Mouse (Mus musculus): Measurements from ENCODE around the gene Stx3. TPM values are rescaled to one million over a fixed set of nuclear protein-coding genes. Genes with fewer than 3 reads are reported as not detected.

The Stx3 gene
- 1 to 10 TPM; 1.0 to 1.6 TPM for total RNA-seq (2021)
- long read RNA-seq, experiment 1, partial matches to known transcripts, result 0 of 2 reads
- long read RNA-seq, experiment 1, other reads (novel, unspliced or antisense), result 0 of 2 reads
- long read RNA-seq, experiment 2, result 0 reads

DNA sequence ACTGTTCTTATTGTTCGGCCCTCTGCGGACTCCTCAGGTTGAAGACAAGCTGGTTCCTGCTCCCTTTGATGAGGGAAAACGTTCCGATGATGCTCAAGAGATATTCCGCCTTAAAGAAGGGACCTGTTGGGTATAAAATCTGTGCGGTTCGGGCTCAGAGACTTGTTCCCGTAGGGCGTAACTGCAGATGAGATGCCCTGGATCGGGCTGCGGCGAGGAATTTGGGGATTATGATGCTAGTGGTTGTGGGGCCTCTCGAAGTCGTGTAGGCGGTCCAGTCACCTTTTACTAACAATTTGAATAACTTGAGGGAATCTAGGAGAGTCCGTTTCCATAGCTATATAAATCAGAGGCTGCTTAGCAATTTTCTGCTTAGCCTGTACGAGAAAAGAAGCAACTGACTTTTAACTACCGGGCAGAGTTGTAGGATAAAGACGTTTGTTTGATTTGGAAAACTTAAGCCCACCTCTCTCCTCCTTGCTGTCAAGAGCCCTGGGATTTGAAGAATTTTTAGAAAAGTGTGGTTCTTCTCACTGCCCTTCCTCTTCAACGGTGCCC, at the start of gene Stx3:
TSS of gene Stx3 (minus strand) at position 261 of the 558 bp plus-strand sequence.
- no peak for DNase-seq

DNA sequence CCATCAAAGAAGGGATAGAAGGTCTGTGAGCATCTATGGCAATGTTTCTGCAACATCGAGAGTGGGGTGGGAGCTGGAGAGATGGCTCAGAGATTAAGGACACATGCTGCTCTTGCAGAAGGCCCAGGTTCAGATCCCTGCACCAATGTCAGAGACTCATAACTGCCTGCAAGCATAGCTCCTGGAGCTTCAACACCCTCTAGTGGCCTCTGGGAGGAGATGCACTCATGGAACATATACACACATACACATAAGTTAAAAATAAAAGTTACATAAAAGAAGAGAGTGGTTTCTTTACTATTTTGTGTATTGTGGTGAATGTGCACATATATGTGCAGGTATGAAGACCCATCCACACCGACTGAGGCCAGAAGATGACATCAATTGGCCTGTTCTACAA, 48.6 kb upstream of the Stx3 start:
- no peak for DNase-seq

DNA sequence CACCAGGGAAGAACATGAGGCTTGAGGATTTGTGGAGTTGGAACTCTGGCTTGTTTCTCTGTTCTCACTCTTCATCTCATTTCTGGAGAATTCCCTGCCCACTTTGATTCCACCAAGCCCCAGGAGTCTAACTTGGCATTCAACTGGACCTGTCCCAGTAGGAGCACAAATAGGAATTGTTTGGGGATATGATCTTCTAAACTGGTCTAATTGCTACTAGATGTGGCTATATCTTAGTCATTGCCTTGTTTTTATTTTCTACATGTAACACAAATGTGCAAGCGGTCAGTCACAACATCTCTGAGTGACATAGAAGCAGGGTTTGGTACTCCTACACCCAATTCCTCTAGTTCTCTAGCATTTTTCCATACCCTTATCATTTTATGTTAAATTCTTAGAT, 41.8 kb upstream of the Stx3 start, which contains the start of gene Olfr1418:
TSS of gene Olfr1418 (minus strand) at position 101 of the 400 bp plus-strand sequence.
- no peak for DNase-seq

DNA sequence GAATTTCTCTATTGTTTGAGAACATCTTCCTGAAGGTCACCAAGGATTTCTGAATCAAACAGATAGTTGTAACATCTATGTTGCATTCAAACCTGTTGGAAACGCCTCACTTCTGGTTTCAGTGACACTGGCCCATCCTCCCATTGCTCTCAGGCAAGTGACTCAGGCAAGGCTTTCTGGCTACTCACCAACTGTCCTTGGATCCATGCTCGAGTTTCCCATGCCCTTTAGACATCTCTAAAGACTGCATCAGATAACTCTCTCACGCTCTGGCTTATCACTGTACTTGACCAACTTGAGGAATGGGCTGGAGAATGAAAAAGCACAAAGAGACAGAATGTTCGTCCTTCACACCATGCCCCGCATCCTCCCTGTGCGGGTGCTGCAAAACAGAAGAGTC, 37.3 kb upstream of the Stx3 start:
- no peak for DNase-seq

DNA sequence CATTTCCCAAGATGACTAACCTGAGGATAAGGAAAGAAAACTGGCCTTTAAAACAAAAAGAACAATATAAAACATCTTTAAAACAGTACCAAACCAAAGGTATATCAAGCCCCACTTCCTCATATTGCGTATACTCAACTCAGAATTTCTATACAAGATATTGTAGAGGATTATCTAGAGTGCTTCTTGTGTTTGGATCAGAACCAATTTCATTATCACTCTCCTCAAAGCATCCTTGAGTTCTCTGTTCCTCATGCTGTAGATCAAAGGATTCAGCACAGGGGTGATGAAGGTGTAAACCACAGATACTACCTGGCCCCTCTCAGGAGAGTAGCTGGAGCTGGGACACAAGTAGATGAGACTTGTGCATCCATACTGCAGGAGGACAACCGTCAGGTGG, 35.6 kb upstream of the Stx3 start:
- no peak for DNase-seq

DNA sequence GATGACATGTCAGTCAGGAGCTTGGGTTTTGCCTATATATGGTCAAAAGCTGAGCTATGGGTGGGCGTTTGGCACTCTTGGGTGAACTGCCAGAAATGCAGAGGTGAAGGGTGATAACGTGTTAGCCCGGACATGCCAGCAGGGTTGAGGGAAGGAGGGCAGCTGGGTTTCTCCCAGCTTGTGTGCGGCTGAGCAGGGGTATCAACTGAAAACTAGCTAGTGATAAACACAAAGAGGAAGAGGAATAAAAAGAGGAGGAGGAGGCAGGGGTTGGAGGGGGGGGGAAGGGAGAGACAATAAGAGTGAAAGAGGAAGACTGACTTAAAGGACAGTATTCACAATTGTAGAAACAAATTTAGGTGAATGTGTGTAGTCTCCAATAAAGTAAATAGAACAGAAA, 33.4 kb upstream of the Stx3 start:
- DNase-seq, result no peak

DNA sequence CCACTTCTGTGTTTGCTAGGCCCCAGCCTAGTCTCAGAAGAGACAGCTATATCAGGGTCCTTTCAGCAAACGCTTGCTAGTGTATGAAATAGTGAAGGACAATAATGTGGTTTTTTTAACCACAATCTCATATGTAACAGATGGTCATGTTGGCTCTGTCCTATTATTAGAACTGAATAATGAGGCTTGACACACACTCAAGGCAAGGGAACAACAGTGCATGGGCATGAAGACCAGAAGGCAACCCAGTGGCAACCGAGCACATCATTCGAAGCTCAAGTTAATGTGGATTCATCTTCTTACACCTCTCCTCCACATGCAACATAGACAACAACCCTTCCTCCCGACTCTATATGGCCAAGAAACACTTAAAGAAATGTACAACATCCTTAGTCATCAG, 27.1 kb upstream of the Stx3 start:
- DNase-seq, result no peak

DNA sequence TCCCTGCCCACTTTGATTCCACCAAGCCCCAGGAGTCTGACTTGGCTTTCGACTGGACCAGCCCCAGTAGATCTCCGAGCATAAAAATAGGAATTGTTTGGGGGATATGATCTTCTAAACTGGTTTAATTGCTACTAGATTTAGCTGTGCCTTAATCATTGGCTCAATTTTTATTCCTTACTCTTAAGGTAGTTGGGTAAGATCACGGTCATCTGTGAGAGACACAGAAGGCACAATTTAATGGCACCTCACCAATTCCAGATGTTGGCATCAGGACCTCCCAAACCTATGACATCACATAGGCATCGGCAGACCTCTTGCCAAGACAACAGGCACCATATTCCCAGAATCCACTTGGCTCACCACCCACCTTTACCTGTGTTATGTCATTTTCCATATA, 19.9 kb upstream of the Stx3 start, which contains the start of gene Olfr1417:
TSS of gene Olfr1417 (minus strand) at position 101 of the 400 bp plus-strand sequence.
- DNase-seq, result no peak

DNA sequence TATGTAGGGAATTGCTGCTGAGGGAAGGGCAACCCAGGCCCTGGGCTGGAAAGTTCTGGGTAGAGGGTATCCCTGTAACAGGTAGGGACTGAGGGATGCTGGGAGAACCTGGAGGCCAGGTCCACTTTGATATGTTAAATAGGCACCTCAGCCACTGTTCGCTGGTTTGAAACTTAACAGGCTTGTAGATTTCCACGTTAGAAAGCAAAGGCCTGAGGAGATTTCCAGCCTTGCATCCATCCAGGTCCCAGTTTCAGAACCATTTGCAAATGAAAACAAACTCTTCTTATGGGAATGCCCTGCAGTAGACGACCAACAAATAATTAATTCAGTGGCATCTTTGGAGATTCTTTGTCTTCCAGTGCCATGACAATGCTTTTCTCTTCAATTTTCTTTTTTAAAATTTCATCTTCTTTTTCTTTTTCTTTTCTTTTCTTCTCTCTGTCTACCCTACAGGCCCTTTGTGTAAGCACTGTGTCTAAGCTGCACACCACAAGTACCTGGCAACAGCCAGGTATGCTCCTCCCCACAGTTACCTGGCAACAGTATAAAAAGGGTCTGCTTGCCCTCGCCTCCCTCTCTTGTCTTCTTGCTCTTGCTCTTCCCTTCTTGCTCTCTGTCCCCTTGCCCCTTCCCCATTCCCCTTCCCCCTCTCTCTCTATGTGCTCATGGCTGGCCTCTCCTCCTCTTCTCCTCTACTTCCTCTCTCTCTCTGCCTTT, 4.3 kb upstream of the Stx3 start:
- no peak for DNase-seq

DNA sequence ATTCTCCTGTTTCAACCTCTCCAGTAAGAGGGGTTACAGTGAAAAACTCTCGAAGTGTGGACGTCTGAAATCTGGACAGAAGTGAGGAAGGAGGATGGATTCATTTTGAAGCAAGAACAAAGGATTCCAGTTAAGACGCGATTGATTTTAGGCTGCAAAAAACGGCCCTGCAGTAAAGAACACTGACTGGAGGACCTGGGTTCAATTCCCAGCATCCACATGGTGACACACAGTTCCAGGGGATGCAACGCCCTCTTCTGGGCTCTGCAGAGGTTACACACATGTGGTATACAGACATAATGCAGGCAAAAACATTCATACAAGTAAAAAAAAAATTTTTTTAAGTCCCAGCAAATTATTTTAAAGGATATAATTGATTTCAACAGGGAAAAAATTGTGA, 1.0 kb upstream of the Stx3 start:
- DNase-seq, result no peak

DNA sequence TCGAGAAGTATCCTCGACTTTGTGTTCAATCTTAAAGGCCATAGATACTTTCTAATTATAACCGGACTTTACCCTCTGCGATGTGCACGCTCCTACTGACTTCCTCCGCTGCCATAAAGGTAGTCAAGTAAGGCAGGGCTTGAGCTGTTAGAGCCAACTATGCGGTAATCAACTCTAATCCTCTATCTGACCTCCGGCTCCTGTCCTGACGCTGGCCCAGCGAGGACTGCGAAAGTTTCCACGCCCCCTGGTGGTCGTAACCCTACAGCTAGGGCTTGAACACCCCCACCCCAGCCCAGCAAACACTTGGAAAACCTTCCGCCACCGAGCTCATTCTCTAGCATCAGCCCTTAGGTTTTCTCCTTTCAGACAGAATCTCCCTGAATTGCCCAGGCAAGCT, 597 bp upstream of the Stx3 start:
- DNase-seq, result peak; percentile 56

DNA sequence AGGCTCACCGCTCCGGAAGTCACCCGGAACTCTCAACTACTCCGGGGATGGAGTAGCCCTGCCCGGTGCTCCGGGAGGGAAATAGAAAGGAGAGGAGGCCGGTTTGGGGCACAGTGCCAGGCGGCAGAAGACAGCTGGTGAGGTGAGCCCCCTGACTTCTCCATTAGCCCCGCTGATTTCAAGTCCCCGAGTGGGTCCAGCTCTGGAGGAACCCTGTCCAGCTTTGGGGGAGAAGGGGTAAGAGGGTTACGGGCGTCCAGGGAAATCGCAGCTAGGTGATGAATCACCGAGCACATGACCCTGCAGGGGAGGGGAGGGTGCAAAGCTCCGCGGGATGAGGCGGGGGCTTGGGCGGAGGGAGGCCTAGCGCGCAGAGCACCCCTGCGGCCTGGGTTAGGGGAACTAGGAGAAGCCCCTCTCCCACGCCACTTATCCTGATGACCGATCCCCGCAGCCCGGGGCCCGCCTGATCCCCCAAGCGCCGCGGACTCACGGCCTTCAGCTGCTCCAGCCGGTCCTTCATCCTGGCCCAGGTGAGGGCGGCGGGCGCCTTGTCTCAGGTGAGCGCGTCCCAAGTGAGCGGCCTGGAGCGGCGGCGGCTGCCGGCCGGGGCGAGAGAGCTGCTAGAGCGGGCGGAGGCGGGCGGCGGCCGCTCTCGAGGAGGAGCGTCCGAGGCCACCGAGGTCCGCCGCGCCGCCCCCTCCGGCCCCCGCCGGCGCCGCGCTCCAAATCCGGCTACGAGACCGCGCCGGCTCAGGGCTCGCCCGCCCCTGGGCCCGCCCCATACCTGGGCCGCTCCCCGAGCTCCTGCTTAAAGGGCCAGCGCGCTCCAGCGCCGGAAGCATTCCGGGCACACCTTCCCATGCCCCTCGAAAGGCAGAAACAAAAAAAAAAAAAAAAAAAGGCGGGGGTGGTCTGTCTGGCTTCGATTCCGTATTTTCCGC, 732 bp downstream of the Stx3 start:
- DNase-seq, result peak; percentile 59

DNA sequence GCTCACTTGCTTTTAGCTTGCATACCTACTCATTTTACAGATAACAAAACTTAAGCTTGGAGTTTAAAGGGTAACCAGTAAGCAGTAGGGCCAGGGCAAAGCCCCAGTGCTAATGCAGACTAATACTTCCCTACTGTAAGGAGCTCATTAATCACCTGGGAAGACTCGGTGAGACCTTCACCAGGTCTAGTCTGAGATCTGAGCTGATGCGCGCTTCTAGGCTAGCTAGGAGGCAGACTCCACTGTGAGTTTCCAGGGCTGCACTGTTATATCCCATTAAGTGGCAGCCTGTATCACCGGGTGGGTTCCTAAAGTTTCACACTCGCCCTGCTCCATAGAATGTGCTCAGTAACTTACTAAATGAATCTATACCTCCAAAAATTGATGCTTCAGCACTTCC, 1.6 kb downstream of the Stx3 start:
- no peak for DNase-seq

DNA sequence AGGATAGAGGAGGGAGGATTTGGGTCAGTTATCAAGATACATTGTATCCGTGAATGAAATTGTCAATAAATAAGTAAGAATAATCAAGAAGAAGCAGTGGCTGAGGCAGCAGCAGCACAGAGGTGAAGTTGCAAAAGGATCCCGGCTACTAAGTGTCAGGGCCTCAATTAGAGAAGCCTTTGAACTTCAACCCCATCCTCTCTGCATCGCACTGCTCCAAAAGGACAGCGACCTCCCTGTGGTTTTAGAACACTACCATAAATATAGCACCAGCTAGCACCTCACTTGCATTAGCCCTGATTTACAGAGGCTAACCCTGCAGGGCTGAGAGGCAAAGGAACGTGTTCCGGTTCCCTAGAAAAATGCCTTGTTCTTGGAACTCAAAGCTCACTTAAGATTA, 2.5 kb downstream of the Stx3 start:
- no peak for DNase-seq

DNA sequence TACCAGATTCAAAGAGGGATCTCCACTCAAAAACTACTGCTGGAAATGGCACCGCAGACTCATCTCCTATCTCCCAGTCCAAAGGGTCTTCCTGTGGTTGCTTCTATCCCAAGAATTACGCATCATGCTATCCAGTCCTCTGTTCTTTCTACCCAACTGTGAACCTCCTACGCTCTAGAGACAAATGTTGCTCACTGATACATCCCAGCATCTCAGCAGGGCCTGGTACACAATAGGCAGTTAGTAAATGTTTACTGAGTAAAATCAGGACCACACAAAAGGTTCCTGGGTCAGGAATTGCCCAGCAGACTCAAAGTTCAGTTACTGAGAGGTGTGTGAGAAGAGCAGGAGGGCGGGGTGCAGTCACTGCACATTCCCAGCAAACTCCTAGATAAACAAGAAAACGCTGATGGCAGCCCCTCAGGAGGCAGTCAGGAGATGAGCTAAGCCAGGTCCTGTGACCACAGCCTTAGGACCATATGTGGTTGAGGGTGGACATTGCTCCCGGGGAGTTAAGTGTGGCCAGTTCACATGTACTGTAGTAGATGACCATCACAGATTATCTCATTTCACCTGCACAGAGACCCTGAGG, 4.4 kb downstream of the Stx3 start:
- no peak for DNase-seq

DNA sequence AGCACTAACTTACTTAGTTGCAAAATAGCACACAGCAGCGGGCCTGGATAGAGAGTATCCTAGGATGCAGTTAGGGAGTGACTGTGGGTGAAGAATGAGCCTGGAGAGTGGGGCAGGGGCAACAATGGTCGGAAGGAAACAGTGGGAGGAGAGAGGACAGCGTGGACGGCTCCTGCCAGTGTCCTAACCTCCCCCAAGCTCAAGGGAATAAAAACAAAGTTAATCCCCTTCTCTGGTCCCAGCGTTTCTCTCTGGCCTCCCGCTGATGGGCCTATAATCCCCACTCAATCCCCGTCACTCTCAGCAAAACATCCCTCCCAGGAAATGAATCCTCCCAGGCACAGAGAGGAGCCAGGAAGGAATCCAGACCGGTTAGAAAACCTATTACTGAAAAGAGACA, 5.6 kb downstream of the Stx3 start:
- DNase-seq, result peak; percentile 13

DNA sequence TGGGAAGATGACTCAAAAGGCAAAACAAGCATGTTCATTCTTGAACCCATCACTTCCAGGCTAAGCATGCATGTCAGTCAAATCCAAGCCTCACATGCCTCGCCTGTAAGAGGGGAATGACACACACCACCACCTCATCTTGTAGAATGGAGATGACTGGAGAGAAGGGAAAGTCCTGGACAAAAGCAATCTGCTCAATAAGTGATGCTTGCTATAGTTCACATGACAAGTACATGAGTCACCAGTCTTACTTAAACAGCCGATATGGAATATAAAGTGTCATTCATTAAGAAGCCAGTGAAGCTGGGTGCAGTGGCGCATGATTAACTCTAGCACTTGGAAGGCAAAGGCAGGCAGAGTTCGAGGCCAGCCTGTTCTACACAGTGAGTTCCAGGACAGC, 6.1 kb downstream of the Stx3 start:
- no peak for DNase-seq

DNA sequence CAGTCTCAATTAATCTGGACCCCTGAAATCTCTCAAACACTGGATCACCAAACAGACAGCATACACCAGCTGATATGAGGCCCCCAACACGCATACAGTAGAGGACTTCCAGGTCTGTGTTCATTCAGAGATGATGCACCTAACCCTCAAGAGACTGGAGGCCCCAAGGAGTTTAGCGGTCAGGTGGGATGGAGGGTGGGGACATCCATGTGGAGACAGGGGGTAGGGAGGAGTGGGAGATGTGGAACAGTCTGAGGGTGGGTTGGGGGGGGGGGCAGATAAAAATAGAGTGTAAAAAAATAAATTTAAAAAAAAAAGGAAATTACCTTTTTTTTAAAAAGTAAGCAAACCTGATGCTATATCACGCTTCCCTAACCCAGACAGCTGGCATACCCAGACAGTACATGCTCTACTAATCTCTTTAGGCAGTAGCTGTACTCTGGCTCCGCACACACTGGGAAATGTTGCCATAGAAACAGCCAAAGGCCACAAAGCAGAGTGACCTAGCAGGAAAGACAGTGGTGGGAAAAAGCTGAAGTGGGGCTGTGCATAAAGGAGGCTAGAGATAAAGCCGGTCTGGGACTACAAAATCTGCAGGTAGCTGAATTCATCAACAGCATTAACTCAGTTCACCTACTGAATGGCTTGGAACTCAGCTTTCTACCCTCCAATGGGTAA, 7.4 kb downstream of the Stx3 start:
- no peak for DNase-seq

DNA sequence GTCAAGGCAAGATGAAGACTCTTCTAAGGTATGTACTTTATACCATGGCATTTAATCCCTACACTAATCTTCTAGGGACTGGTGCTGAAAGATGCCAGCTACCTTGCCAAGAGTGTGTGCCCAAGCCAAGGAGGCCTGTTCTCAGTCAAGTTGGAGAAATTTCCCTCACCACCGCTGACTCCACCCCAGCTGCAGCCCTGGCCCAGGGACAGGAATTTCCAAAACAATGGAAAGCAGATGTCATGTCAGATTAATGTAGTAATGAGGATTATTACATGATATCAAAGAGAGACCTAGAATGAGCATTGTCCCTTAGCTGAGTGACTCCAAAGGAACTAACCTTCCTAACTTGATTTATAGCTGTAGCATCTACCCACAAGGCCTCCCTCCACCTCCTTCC, 8.3 kb downstream of the Stx3 start:
- DNase-seq, result peak; percentile 15

DNA sequence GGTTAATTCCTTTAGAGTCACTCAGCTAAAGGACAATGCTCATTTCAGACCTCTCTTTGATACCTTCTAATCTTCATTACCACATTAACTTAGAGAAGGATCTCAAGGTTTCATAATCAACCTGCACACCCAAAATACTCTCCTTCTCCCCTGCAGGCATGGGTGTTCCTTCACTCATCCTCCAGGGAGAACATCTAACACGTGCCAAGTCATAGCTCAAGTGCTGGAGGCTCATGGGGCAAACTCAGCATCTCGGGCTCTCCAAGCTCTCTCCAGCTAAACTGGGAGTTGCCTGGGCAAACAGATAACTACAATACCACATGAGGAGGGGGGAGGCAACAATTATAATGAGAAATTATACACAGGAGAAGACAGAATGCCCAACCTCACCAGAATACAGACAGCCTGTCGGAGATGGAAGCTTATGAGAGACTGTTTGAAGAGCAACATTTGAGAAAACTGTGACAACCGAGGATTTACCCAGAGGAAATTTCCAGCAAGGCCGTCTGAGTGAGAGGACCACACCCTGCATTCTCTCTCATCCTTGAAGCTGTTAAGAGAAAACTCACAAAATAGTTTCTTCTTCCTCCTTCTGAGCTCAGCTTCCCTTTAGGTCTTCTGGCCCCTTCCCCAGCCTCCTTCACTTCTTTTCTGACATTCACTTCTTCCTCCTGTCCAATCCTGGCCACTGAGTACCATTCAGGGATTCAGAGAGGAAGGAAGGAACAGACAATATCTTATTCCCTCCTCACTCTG, 9.0 kb downstream of the Stx3 start:
- DNase-seq, result no peak

DNA sequence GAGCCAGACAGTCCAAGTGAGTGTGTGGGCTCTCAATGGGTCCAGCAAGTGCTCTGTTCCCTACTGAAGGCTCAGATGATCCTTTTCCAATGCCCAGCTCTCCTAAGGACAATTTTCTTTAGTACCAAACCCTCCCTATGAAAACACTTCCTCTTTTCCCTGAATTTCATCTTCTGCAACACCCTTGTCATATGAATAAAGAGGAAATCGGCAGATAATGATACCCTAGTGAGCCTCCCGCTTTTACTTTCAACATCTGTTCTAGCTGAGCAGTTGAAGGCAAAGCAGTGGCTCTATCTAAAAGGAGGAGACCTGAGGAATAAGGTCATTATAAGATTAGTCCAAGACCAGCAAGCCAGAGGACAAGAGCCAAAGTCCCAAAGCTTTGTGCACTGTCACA, 10.8 kb downstream of the Stx3 start:
- DNase-seq, result no peak

All from gastrocnemius, postnatal 25 days (tissue).